Comparison of ENCODE assay signal across 26 mouse cellular contexts in genomic region chr7:110498653-110499052, GRCm38 (mm10).
"Had no signal": no experiment of that assay in that cellular context is flagged by ENCODE, and none has a peak within 500 bp of the region (broad histone marks: within the 10 kb centered on the region; RNA-seq: fewer than 3 reads in every experiment).

No protein-coding gene starts in this region.

- H3K27ac ChIP-seq: heart, adult 2 months; heart, embryonic 13.5 days; heart, embryonic 15.5 days; hindbrain, embryonic 12.5 days; hindbrain, embryonic 15.5 days; hindbrain, postnatal 0 days; kidney, embryonic 15.5 days; kidney, postnatal 0 days; limb, embryonic 13.5 days; limb, embryonic 15.5 days had no signal

- H3K4me2 ChIP-seq: heart, embryonic 11.5 days; heart, embryonic 13.5 days; heart, embryonic 15.5 days; hindbrain, embryonic 12.5 days; hindbrain, embryonic 15.5 days; kidney, embryonic 15.5 days; limb, embryonic 13.5 days; limb, embryonic 15.5 days had no signal

- H3K9ac ChIP-seq: forebrain, postnatal 0 days; heart, embryonic 13.5 days; heart, embryonic 15.5 days; hindbrain, embryonic 12.5 days; hindbrain, embryonic 15.5 days; kidney, embryonic 15.5 days; limb, embryonic 13.5 days; limb, embryonic 15.5 days had no signal

- H3K9me3 ChIP-seq: heart, embryonic 15.5 days; hindbrain, embryonic 15.5 days; kidney, embryonic 15.5 days; limb, embryonic 15.5 days had no signal

- H3K4me3 ChIP-seq: heart, adult 2 months; heart, embryonic 13.5 days; heart, embryonic 15.5 days; hindbrain, embryonic 12.5 days; hindbrain, embryonic 15.5 days; kidney, embryonic 15.5 days; limb, embryonic 13.5 days; limb, embryonic 15.5 days had no signal

- H3K27me3 ChIP-seq: heart, embryonic 13.5 days; heart, embryonic 15.5 days; hindbrain, embryonic 12.5 days; hindbrain, embryonic 15.5 days; kidney, embryonic 15.5 days; limb, embryonic 13.5 days; limb, embryonic 15.5 days had no signal

- H3K36me3 ChIP-seq: heart, embryonic 15.5 days; hindbrain, embryonic 12.5 days; hindbrain, embryonic 15.5 days; kidney, embryonic 15.5 days; limb, embryonic 13.5 days; limb, embryonic 15.5 days had no signal

- ATAC-seq: forebrain, postnatal 0 days; hindbrain, postnatal 0 days; intestine, embryonic 16.5 days had no signal

- H3K4me1 ChIP-seq: heart, embryonic 13.5 days; heart, embryonic 15.5 days; hindbrain, embryonic 12.5 days; hindbrain, embryonic 15.5 days; kidney, embryonic 15.5 days; limb, embryonic 13.5 days; limb, embryonic 15.5 days had no signal

- DNase-seq: forebrain, postnatal 0 days; gastrocnemius, postnatal 14 days; gastrocnemius, postnatal 36 days; heart, adult 11 months; heart, adult 2 months; heart, postnatal 14 days; heart, postnatal 36 days; kidney, adult 11 months; kidney, adult 2 months; kidney, adult 9 months; kidney, postnatal 14 days; kidney, postnatal 36 days; layer of hippocampus, adult 9-11 months; layer of hippocampus, postnatal 36 days; left cerebral cortex, postnatal 4 days had no signal
